Mouse (Mus musculus) limb, embryonic 13.5 days (tissue): ENCODE measurements around the gene C1ql1. TPM values are rescaled to one million over a fixed set of nuclear protein-coding genes. Genes with fewer than 3 reads are reported as not detected.
A peak's percentile ranks its signal among the peaks of the same experiment; 100 is the strongest.

Source experiments
- ATAC-seq: fragments of 200-750 bp; cut with Nextera tagmentation; 2 replicates; pipeline ENCODE4 v1.8.0; 2017; ENCODE audit warnings: low read depth, moderate number of reproducible peaks, moderate TSS enrichment; ENCODE audit not compliant: low FRiP score
- H3K27ac ChIP-seq: fragments of 300-500 bp; sonication (generic); 2 replicates; pipeline ENCODE4 v1.5.1; 2015; ENCODE audit warnings: inconsistent platforms, mild to moderate bottlenecking, moderate library complexity
- H3K27me3 ChIP-seq: fragments of 300-500 bp; sonication (generic); 2 replicates; pipeline ENCODE4 v1.6.1; 2015; ENCODE audit warnings: mild to moderate bottlenecking, inconsistent platforms
- H3K36me3 ChIP-seq: fragments of 300-500 bp; sonication (generic); 2 replicates; pipeline ENCODE4 v1.6.1; 2015; ENCODE audit warnings: inconsistent platforms, mild to moderate bottlenecking, moderate library complexity
- H3K4me1 ChIP-seq: fragments of 300-500 bp; sonication (generic); 2 replicates; pipeline ENCODE4 v1.6.1; 2015; ENCODE audit warnings: inconsistent platforms
- H3K4me2 ChIP-seq: fragments of 300-500 bp; sonication (generic); replicated peaks from 2 replicates; pipeline ENCODE4 v1.6.1; 2015; ENCODE audit warnings: inconsistent platforms, mild to moderate bottlenecking, moderate library complexity
- H3K4me3 ChIP-seq: fragments of 300-500 bp; sonication (generic); 2 replicates; pipeline ENCODE4 v1.5.1; 2015; ENCODE audit warnings: moderate library complexity, mild to moderate bottlenecking, inconsistent platforms
- H3K9ac ChIP-seq: fragments of 300-500 bp; sonication (generic); 2 replicates; pipeline ENCODE4 v1.6.1; 2015; ENCODE audit warnings: mild to moderate bottlenecking, inconsistent platforms
- H3K9me3 ChIP-seq: fragments of 300-500 bp; sonication (generic); 2 replicates; pipeline ENCODE4 v1.6.1; 2016; ENCODE audit warnings: inconsistent platforms
- WGBS: fragments of 180-500 bp; shearing (Covaris S2); methylation state at CpG from one replicate; pipeline ENCODE4 v1.1.7; 2015; 5-methylcytosine and 5-hydroxymethylcytosine counted together
- polyA plus RNA-seq: library from polyadenylated mRNA; unstranded; fragments of >200 nt; fragmentation: Nextera tagmentation; extraction: Ambion mirVana; gene quantifications from 2 replicates; pipeline ENCODE4 v1.2.1, GENCODE M21; 2015

Gene C1ql1
- polyA plus RNA-seq, 1 experiment from 2014 or later, result 1.4 TPM

- Histone ChIP-seq H3K4me3 (no peak overlapping the region), H3K4me2 (no peak overlapping the region), H3K9ac (no peak overlapping the region), H3K36me3 (no peaks in the 10 kb centered on the region), H3K27me3 (peaks cover 35% of the 10 kb centered on the region), H3K4me1 (peaks cover 7% of the 10 kb centered on the region; the same call in 1 of the 2 replicates), H3K27ac (no peak overlapping the region), H3K9me3 (no peaks in the 10 kb centered on the region)
- 49% methylated on average over 16 of the region's 16 CpGs for WGBS
- peak; percentile 67; the same call in 1 of the 2 replicates for ATAC-seq
These were observed 10.6 kb upstream of the C1ql1 start for GRCm38 (mm10) chr11:102956962-102957614.

- peaks cover 16% of the 10 kb centered on the region for H3K4me1 ChIP-seq
- H3K27me3 ChIP-seq, result peaks cover 70% of the 10 kb centered on the region
- H3K9me3 ChIP-seq, result no peaks in the 10 kb centered on the region
- no peak overlapping the region for H3K27ac ChIP-seq
- H3K4me3 ChIP-seq, result no peak overlapping the region
- H3K36me3 ChIP-seq, result no peaks in the 10 kb centered on the region
- no peak overlapping the region for H3K9ac ChIP-seq
- WGBS, result 46% methylated on average over 6 of the region's 6 CpGs
- no peak overlapping the region for H3K4me2 ChIP-seq
- no peak for ATAC-seq
These were observed 6.4 kb upstream of the C1ql1 start for GRCm38 (mm10) chr11:102952922-102953321.

DNA sequence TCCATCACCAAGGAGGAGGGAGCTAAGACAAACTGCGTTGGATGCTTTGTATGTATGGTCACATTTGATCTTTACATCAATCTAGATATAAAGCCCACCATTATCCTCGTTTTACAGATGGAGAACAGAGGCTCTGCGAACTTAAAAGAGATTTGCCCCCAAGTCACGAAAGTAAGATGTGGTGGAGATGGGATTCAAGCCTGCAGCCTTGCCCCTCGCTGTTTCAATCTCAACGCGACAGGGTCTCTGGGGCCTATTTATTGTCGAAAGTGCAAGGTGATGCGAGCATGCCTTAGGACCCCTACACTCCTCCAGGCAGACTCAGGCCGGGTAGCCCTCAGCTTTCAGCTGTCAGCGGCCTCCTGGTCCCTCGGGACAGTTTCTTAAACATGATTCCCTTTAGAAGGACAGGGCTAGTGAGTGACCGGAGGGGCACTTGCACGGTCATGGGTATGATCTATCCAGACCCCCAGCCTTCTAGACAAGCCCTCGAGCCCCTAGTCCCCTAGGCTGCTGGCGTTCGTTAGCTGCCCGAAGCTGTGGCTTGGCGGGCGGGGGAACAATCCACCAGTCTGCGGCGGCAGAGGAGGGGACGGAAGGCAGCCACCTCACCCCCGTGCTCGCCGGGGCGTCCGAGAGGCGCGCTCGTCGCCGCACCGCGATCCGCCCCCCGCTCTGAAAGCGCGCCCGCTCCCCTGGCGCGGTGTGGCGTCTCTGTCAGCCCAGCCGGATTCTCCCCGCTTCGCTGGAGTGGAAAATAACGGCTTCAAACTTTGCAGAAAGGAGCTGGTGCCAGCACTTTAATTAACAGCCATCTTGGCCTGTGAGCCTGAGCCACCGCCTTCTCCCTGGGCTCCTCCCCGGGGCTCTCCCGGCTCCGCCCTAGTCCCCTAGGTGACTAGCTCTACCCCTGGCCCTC lies 1.8 kb upstream of the C1ql1 start:
- peak overlapping the region; percentile 54 for H3K4me3 ChIP-seq
- H3K4me2 ChIP-seq, result peak overlapping the region; percentile 86
- no peak for ATAC-seq
- no peaks in the 10 kb centered on the region for H3K36me3 ChIP-seq
- 2% methylated on average over 51 of the region's 51 CpGs for WGBS
- H3K27ac ChIP-seq, result no peak overlapping the region
- H3K9ac ChIP-seq, result peak overlapping the region; percentile 72
- peaks cover 39% of the 10 kb centered on the region for H3K4me1 ChIP-seq
- H3K27me3 ChIP-seq, result peaks cover 100% of the 10 kb centered on the region
- no peaks in the 10 kb centered on the region for H3K9me3 ChIP-seq

- peak; percentile 29; the same call in 1 of the 2 replicates for ATAC-seq
- H3K4me1 ChIP-seq, result peaks cover 35% of the 10 kb centered on the region
- 7% methylated on average over 8 of the region's 8 CpGs for WGBS
- H3K27me3 ChIP-seq, result peaks cover 100% of the 10 kb centered on the region
- no peak overlapping the region for H3K9ac ChIP-seq
- H3K4me2 ChIP-seq, result peak overlapping the region; percentile 75
- H3K9me3 ChIP-seq, result no peaks in the 10 kb centered on the region
- H3K36me3 ChIP-seq, result no peaks in the 10 kb centered on the region
- H3K27ac ChIP-seq, result no peak overlapping the region
- peak overlapping the region; percentile 45 for H3K4me3 ChIP-seq
These were observed 480 bp upstream of the C1ql1 start for GRCm38 (mm10) chr11:102946992-102947343.

DNA sequence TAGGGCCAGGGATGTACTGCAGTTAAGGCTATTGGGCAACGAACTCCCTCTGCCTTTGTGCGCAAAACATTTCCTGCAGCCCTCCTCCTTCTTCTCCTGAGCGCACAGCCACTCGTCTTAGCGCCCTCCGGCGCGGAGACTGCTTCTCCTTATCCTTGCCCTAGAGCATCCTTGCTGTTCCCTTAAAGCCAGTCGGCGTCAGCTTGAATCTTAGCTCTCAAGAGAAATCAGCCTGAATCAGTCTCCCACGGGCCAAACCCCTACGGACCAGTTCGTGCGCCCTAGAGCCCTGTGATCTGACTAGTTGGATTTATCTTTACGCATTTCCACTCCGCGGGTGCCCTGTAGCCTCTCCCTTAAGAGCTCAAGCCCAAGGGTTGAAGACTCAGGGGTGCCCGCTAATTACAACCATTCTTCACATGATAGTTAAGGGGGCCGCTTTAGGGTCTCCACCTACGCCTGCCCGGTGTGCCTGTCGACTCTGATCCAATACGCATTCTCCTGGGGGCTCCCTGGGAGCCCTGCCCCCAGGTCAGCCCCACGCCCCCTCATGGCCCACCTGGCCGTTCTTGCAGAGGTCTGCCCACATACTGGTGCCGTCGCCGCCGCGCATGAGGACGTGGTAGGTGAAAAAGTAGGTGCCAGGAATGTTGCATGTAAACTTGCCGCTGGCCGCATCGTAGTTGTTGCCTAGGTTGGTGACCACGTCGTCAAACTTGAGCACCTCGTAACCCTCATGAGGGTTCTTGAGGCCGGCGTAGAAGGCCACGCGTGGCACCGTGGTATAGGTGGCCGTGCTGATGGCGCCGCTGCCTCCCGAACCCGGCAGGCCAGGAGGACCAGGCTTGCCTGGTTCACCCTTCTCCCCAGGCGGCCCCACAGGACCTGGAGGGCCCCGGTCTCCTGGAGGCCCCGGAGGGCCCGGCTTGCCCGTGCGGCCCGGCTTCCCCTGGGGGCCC lies 903 bp downstream of the C1ql1 start:
- no peak overlapping the region for H3K27ac ChIP-seq
- no peak for ATAC-seq
- H3K27me3 ChIP-seq, result peaks cover 100% of the 10 kb centered on the region
- no peaks in the 10 kb centered on the region for H3K9me3 ChIP-seq
- WGBS, result 3% methylated on average over 54 of the region's 54 CpGs
- peak overlapping the region; percentile 45 for H3K4me3 ChIP-seq
- H3K4me1 ChIP-seq, result peaks cover 35% of the 10 kb centered on the region
- H3K4me2 ChIP-seq, result peak overlapping the region; percentile 75
- H3K36me3 ChIP-seq, result no peaks in the 10 kb centered on the region
- peak overlapping the region; percentile 43; the same call in 1 of the 2 replicates for H3K9ac ChIP-seq

GRCm38 (mm10) chr11:102941236-102941635 lies 5.3 kb downstream of the C1ql1 start:
- 63% methylated on average over 6 of the region's 6 CpGs for WGBS
- peaks cover 45% of the 10 kb centered on the region for H3K4me1 ChIP-seq
- H3K4me3 ChIP-seq, result no peak overlapping the region
- ATAC-seq, result no peak
- H3K27me3 ChIP-seq, result peaks cover 79% of the 10 kb centered on the region
- H3K9me3 ChIP-seq, result no peaks in the 10 kb centered on the region
- H3K9ac ChIP-seq, result no peak overlapping the region
- H3K27ac ChIP-seq, result no peak overlapping the region
- no peaks in the 10 kb centered on the region for H3K36me3 ChIP-seq
- H3K4me2 ChIP-seq, result no peak overlapping the region

GRCm38 (mm10) chr11:102939024-102939675 lies 7.3 kb downstream of the C1ql1 start:
- Histone ChIP-seq H3K27ac (no peak overlapping the region), H3K36me3 (no peaks in the 10 kb centered on the region), H3K4me2 (0 out of 2 replicates have a peak overlapping the region, but pooled peaks have one; percentile 25), H3K4me1 (peaks cover 32% of the 10 kb centered on the region), H3K9ac (peak overlapping the region; percentile 48; the same call in 1 of the 2 replicates), H3K27me3 (peaks cover 58% of the 10 kb centered on the region), H3K4me3 (no peak overlapping the region), H3K9me3 (no peaks in the 10 kb centered on the region)
- ATAC-seq, result no peak
- WGBS, result 37% methylated on average over 13 of the region's 13 CpGs

DNA sequence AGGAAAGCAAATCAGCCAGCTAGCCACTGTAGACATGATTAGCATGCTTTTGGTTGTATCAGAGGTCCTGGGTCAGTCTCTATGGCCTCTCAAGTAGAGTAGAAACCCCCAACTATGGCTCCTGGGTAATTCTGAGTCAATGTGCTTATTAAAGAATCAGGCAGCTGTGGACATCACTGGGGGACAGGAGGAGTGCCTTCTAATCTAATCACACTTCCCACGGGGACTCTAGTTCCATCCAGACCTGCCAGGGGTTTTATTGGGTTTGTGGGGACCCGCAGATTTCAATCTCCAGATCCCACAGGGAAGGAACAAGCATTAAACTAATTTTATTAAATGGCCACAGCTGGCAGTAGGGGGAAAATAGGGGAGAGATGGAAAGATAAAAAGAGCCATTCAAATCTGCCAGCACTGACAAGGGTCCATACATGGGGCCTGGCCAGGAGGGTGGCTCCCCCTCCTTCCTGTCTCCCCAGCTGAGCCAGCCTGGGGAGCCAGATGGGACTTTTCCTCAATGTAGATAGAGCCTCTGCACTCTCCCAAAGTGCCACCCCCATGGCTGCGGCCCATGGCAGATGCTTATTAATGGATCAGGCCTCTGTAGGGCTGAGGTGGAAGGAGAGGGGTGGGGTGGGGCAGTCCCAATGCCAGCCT lies 8.8 kb downstream of the C1ql1 start:
- 36% methylated on average over 3 of the region's 3 CpGs for WGBS
- Histone ChIP-seq H3K4me1 (peaks cover 32% of the 10 kb centered on the region), H3K36me3 (no peaks in the 10 kb centered on the region), H3K9ac (no peak overlapping the region), H3K9me3 (no peaks in the 10 kb centered on the region), H3K27ac (no peak overlapping the region), H3K4me2 (no peak overlapping the region), H3K4me3 (no peak overlapping the region), H3K27me3 (peaks cover 43% of the 10 kb centered on the region)
- no peak for ATAC-seq

DNA sequence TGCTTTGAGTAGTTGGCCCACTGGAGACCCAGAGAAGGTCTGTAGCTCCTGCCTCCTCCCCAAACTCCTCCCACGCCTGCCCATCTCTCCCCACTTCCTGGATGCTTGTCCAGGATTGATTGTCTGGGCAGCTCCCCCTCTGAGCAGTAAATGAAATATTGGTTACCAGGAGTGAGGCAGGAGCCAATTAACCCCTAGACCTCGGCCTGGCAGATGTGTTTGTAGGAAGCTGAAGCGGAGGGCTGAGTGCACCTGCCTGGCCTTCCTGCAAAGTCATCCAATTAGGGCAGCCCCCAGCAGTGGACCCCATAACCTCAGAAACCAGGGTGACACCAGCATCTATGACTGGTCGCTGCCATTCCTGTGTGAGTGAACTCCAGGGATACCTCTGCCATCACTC lies 10.2 kb downstream of the C1ql1 start:
- ATAC-seq, result no peak
- Histone ChIP-seq H3K27me3 (peaks cover 29% of the 10 kb centered on the region), H3K9me3 (no peaks in the 10 kb centered on the region), H3K36me3 (no peaks in the 10 kb centered on the region), H3K9ac (no peak overlapping the region), H3K27ac (no peak overlapping the region), H3K4me2 (no peak overlapping the region), H3K4me1 (peaks cover 32% of the 10 kb centered on the region), H3K4me3 (no peak overlapping the region)
- 21% methylated on average over 4 of the region's 4 CpGs for WGBS

DNA sequence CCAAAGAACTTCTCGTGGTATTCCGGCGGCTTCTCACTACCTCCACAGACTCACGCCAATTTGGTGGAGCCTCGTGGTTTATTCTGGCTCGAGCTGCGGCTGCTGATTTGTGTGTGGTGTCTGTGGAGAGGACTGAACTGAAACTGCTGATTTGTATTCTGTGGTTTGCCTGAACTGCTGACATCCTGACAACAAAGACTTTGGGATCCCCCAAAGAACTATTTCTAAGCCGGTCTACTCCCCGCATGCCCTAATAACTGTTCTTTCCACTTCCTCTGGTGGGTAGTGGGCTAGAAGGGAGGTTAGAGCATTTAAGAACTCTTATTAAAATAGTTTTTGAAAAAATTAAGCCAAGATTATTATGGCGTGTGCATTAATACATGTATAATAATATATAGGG lies 15.8 kb downstream of the C1ql1 start:
- no peak overlapping the region for H3K9ac ChIP-seq
- H3K27ac ChIP-seq, result no peak overlapping the region
- 0 out of 2 replicates have a peak, but pooled peaks cover 1% of the 10 kb centered on the region for H3K4me1 ChIP-seq
- H3K9me3 ChIP-seq, result no peaks in the 10 kb centered on the region
- H3K36me3 ChIP-seq, result no peaks in the 10 kb centered on the region
- ATAC-seq, result no peak
- H3K4me2 ChIP-seq, result no peak overlapping the region
- WGBS, result 87% methylated on average over 10 of the region's 10 CpGs
- H3K4me3 ChIP-seq, result no peak overlapping the region
- no peaks in the 10 kb centered on the region; the same call in 1 of the 2 replicates for H3K27me3 ChIP-seq

DNA sequence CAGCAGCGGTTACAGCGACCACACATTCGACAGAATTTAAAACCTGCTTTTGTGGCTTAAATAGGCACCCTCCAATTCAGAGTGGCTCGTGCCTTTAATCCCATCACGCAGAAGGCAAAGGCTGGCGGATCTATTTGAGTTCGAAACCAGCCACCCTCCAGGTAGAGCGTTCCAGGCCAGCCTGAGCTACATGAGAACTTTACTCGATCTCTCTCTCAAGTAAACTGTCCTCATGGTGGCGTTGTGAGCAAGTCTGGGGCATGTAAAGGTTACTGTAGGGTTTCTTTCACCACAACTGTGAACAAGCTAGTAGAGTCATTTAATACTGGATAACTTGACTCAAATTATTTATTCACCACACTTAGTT lies 21.2 kb downstream of the C1ql1 start:
- 3% methylated on average over 10 of the region's 10 CpGs for WGBS
- peak overlapping the region; percentile 78 for H3K4me2 ChIP-seq
- no peaks in the 10 kb centered on the region for H3K27me3 ChIP-seq
- H3K4me3 ChIP-seq, result peak overlapping the region; percentile 73
- peak overlapping the region; percentile 75 for H3K9ac ChIP-seq
- peak overlapping the region; percentile 88 for H3K27ac ChIP-seq
- no peaks in the 10 kb centered on the region for H3K9me3 ChIP-seq
- H3K36me3 ChIP-seq, result peaks cover 7% of the 10 kb centered on the region; the same call in 1 of the 2 replicates
- peak; percentile 29; the same call in 1 of the 2 replicates for ATAC-seq
- H3K4me1 ChIP-seq, result peaks cover 33% of the 10 kb centered on the region
